Mouse (Mus musculus) liver, adult 2 months (tissue): ENCODE data around the gene Cacna1g.

Experiments used
- CTCF ChIP-seq: fragments of 200-500 bp; IDR thresholded peaks from 2 replicates; pipeline ENCODE4 v1.5.1; 2011; ENCODE audit warnings: low read depth, low read length, control low read depth
- POLR2A ChIP-seq: fragments of 200-500 bp; IDR thresholded peaks from 2 replicates; pipeline ENCODE4 v1.6.1; 2011; ENCODE audit warnings: low read length, control low read depth; ENCODE audit not compliant: insufficient read depth; ENCODE audit errors: extremely low read depth

DNA sequence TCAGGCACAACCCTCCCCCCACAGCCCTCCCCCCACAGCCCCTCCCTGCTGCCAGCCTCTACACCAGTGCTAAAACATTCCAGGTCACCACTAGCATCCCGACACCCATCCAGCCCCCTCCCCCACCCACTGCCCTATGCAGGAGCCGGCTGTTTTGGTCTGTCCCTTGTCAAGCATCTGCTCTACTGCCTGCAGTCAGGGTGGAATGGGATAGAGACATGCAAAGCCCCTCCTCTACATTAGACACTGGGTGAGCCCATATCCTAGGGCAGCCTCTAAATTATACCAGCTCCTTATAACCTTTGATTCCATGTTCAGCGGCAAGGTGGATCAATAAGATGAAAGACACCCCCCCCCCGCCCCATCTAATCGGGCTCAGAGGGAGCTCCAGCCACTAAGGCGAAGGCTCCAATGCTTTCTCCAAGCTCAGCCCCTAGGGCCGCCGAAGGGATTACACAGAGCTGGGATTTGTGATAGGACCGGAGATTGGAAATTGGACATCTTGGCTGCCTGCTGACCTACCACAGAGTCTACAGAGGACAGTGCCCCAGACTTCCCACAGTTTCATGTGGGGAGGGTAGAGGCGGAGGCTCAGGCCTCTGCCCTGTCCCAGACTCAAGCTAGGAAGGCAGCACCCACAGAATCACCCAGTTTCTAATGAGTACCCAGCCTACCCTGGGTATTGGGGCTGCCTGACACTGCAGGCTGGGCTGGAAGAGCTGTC lies 54.8 kb downstream of the Cacna1g start:
- no peak for TF ChIP-seq CTCF
- no peak for TF ChIP-seq POLR2A
